Mouse (Mus musculus) lung, postnatal 36 days (tissue): ENCODE results near the gene Hist4h4.

ENCODE experiments used
- DNase-seq: peaks from one replicate; pipeline ENCODE4 v3.0.0; 2022; ENCODE audit warnings: mixed read lengths

Gene Hist4h4

DNA sequence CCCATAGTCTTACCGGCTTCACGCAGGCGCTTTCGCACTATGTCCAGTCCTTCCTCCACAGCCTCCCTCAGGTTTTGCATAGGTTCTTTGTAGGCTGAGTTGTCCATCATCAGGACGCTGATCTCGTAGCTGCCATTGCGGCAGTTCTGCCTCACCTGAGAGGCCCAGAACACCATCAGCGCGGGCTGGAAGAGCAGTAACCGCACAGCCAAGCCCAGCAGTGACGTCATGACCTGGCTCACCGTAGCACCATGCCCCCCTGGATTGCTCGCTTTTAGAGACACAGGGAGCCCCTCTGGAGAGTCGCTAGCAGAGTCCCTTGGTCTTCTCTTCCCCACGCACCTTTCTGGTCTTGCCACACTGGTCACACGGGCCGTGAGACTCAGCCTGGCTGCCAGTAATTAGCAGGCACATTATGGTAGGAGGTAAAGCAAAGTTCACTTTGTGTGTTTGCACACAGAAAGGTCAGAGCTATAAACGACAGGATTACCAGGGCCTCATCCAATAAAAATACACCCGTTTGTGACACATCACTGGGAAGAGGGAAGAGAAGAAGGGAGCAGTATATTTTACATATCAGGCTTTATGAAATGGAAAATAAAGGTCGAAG lies 22.7 kb downstream of the Hist4h4 start, which contains the start of gene Gucy2c:
Gene Gucy2c (minus strand): TSS at position 389 of the 610 bp plus-strand sequence.
- no peak for DNase-seq

DNA sequence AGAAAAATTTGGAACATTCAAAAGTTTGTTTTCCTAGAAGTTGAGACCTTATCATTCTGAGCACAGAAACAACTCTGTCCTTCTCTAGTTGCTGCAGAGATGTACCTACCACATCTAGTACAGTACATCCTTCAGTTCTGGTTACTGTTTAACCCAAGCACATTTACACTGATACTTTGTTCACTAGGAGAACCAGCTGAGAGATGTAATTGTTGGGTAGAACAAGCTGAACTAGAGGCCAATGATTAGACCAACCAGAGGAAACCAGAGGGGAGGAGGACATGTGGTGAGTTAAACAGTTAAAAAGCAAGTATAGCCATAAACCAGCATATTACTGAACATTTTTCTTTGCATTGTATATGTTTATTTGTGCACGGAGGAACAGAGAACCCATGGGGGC lies 27.8 kb downstream of the Hist4h4 start:
- DNase-seq = no peak

DNA sequence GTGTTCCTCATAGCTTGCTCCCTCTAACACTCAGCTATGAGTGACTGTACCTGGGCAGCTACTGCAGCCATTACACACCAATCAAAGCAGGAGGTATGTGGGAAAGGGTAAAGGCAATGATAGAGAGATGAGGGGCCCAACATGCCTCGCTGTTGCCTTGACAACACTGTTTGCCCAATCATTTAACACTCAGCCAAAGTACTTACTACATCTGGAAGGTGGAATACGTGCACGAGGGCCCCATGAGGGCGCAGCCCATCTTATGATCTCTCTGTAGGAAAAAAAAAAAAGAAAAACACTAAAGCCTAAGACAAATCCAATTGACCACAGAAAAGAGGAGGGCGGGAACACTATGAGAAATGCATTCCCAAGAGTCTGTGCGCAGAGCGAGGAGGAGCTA lies 34.4 kb downstream of the Hist4h4 start:
- no peak for DNase-seq

DNA sequence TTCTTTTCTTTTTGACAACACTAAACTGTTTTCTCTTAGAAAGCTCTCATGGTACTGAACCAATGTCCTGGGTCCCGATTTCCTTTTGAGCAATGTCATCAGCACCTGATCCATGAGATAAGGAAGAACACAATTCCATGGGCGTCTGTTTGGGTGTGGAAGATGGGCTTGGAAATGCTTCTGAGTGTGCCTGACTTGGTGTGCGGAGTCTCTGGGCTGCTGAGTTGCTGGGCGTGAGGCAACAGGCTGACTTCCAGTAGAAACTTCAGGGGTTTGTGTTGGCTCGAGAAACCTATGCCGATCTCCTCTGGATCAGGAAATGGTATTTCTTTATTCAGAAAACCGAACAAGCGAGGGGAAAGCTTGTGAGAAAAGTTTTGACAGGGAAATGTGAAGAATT lies 35.1 kb downstream of the Hist4h4 start:
- DNase-seq = no peak

DNA sequence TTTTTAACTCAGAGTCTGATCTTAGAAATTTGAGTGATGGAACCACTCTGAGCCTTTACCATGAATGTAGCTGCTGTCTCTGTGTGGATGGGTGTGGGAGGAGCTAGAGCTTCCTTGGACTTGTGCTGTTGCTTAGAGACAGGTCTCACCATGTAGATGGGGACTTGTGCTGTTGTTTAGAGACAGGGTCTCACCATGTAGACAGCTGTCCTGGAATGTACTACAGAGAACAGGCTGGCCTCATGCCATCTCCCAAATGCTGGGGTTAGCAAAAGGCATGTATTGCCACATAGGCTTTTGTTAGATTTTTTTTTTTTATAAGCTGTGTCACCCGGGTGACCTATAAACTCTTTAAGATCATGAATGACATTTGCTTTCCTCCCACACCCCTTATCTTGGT lies 40.3 kb downstream of the Hist4h4 start:
- no peak for DNase-seq
